Mouse (Mus musculus): ENCODE measurements at regions not wholly inside any gene's neighbourhood (a gene's known extent, or its start where the extent isn't known, plus 50 kb on each side); places are given as distances from the start of the nearest gene placed in this dataset.

DNA sequence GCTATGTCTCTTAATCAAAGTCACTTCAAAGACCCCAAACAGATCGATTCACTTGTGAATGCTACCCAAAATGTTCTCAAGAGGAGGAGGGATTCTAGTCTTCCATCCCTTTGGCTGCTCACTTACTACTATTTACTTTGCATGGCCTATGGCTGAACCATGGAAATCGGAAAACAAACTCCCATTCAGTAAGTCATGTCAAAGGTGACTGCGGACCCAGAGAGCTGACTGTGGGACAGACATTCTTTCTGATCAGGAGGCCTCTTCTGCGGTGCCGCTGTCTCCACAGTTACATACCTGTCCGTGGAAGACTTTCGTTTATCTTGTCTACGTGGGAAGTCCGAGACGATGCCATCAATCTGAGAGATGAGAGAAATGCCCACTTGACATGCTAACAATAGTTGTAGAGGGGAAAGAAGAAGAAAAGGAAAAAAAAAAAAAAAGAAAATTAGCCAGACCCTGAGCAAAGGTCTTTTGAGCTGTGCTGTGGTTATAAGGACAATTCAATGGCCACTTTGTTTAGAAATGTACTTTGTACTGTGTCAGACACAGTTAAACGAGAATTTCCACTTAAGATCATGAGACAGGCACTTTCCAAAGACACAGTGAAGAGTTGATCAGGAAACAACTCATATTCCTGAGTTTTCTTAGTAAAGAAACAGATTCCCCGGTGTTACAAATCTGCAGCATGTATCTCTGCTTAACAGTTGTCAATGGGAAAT, 92.7 kb downstream of the Olig3 start:
- Histone ChIP-seq H3K9me3 (replicated peaks; ENCODE audit: control insufficient read depth, low read length) (no peaks in the 10 kb centered on the region), H3K9ac (ENCODE audit: low read length) (no peak overlapping the region), H3K27ac (ENCODE audit: low read length) (no peak overlapping the region), H3K4me2 (ENCODE audit: low read depth, low read length) (no peak overlapping the region), H3K36me3 (ENCODE audit: control insufficient read depth, insufficient read depth, low read length) (no peaks in the 10 kb centered on the region), H3K27me3 (ENCODE audit: control insufficient read depth, insufficient read depth, low read length) (no peaks in the 10 kb centered on the region), H3K4me1 (ENCODE audit: control insufficient read depth, insufficient read depth, low read length) (no peaks in the 10 kb centered on the region), H3K4me3 (replicated peaks; ENCODE audit: low read length) (no peak overlapping the region)
- no peak for ATAC-seq (ENCODE audit: insufficient read depth, low FRiP score)
- 43% methylated on average over 12 of the region's 12 CpGs for WGBS

DNA sequence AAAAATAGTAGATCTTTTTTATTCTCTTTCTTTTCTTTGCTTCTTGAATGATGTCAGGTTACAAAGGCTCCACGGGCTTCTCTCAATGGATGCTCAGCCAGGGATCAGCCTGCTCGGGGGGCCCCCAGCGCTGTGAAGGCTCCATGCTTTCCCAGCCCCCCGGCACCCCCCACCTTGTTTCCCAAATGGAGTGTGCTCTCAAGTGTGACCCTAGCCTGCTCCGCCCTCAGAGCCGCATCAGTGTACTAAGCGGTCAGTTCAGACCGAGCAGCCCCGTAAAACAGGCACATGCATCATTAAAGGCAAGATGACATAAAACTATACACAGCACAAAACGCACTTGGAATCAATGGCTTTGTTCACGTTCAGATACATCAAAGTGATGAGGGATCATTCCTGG, 102.7 kb downstream of the Olig3 start:
- ATAC-seq (ENCODE audit: insufficient read depth, low FRiP score), result no peak
- Histone ChIP-seq H3K36me3 (ENCODE audit: control insufficient read depth, insufficient read depth, low read length) (no peaks in the 10 kb centered on the region), H3K27me3 (ENCODE audit: control insufficient read depth, insufficient read depth, low read length) (no peaks in the 10 kb centered on the region), H3K4me1 (ENCODE audit: control insufficient read depth, insufficient read depth, low read length) (no peaks in the 10 kb centered on the region), H3K4me2 (ENCODE audit: low read depth, low read length) (no peak overlapping the region), H3K27ac (ENCODE audit: low read length) (no peak overlapping the region), H3K9ac (ENCODE audit: low read length) (no peak overlapping the region), H3K4me3 (replicated peaks; ENCODE audit: low read length) (no peak overlapping the region), H3K9me3 (replicated peaks; ENCODE audit: control insufficient read depth, low read length) (no peaks in the 10 kb centered on the region)
- WGBS, result 67% methylated on average over 11 of the region's 11 CpGs

DNA sequence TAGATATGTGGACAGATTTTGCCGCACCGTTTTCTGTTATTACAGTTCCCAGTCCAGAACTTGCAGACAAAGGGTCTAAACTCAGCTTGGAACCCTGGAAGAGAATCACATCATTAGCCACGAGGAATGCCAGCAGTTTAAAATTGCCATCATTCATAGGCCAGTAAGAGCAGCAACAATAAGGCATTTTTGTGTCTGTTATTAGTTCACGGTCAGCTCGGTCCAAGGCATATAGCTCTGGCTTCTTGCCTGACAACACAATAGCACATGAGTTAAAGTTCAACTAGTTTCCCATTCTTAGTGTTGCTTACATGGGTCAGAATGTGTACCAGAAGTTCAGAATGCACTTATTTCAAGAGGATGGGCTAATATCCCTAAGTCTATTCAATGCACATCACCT, 103.4 kb downstream of the Olig3 start:
- no peaks in the 10 kb centered on the region for H3K27me3 ChIP-seq (ENCODE audit: control insufficient read depth, insufficient read depth, low read length)
- H3K4me3 ChIP-seq (replicated peaks; ENCODE audit: low read length), result no peak overlapping the region
- no peak overlapping the region for H3K27ac ChIP-seq (ENCODE audit: low read length)
- H3K36me3 ChIP-seq (ENCODE audit: control insufficient read depth, insufficient read depth, low read length), result no peaks in the 10 kb centered on the region
- no peak for ATAC-seq (ENCODE audit: insufficient read depth, low FRiP score)
- H3K4me2 ChIP-seq (ENCODE audit: low read depth, low read length), result no peak overlapping the region
- H3K9ac ChIP-seq (ENCODE audit: low read length), result no peak overlapping the region
- 62% methylated on average over 5 of the region's 5 CpGs for WGBS
- H3K9me3 ChIP-seq (replicated peaks; ENCODE audit: control insufficient read depth, low read length), result no peaks in the 10 kb centered on the region
- no peaks in the 10 kb centered on the region for H3K4me1 ChIP-seq (ENCODE audit: control insufficient read depth, insufficient read depth, low read length)

DNA sequence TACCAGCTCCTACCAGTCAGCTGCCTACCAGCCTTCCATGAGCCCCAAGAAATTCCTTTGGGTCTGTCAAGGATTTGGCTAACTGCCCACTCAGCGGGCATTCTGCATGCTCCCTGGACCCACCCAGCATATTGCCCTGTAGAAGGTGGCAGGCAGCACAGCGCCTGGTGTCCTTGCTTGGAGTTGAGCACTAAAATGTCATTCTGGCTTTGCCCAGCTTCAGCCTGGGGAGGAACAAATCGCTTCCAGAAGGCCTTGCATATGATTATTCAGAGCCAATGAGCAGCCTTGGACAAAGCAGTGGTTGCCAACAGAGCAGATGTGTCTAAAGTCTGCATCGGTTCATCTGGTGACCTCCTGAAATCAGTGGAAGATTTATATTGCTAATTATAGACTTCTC, 103.8 kb downstream of the Olig3 start:
- ATAC-seq (ENCODE audit: insufficient read depth, low FRiP score), result no peak
- Histone ChIP-seq H3K9me3 (replicated peaks; ENCODE audit: control insufficient read depth, low read length) (no peaks in the 10 kb centered on the region), H3K4me3 (replicated peaks; ENCODE audit: low read length) (no peak overlapping the region), H3K36me3 (ENCODE audit: control insufficient read depth, insufficient read depth, low read length) (no peaks in the 10 kb centered on the region), H3K4me1 (ENCODE audit: control insufficient read depth, insufficient read depth, low read length) (no peaks in the 10 kb centered on the region), H3K4me2 (ENCODE audit: low read depth, low read length) (no peak overlapping the region), H3K27ac (ENCODE audit: low read length) (no peak overlapping the region), H3K27me3 (ENCODE audit: control insufficient read depth, insufficient read depth, low read length) (no peaks in the 10 kb centered on the region), H3K9ac (ENCODE audit: low read length) (no peak overlapping the region)
- 76% methylated on average over 4 of the region's 4 CpGs for WGBS

DNA sequence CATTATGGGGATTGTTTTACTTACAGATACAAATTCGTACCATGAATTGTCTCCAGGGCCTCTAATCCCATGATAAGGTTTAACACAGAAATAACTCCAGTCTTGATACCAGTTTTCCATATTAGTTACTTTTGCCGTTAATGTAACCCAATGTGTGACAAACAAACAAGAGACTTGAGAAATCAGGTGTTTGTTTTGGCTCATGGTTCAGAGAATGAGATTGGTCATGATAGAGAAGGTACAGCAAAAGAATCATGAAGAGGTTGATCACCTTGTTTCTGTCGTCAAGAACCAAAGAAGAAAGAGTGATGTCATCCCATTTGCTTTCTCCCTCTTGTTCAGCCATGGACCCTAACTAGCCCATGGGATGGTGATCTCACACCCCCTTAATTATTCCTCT, 107.5 kb downstream of the Olig3 start:
- Histone ChIP-seq H3K4me2 (ENCODE audit: low read depth, low read length) (no peak overlapping the region), H3K4me3 (replicated peaks; ENCODE audit: low read length) (no peak overlapping the region), H3K36me3 (ENCODE audit: control insufficient read depth, insufficient read depth, low read length) (no peaks in the 10 kb centered on the region), H3K9me3 (replicated peaks; ENCODE audit: control insufficient read depth, low read length) (no peaks in the 10 kb centered on the region), H3K27me3 (ENCODE audit: control insufficient read depth, insufficient read depth, low read length) (no peaks in the 10 kb centered on the region), H3K27ac (ENCODE audit: low read length) (no peak overlapping the region), H3K4me1 (ENCODE audit: control insufficient read depth, insufficient read depth, low read length) (no peaks in the 10 kb centered on the region), H3K9ac (ENCODE audit: low read length) (no peak overlapping the region)
- 75% methylated on average over 3 of the region's 3 CpGs for WGBS
- no peak for ATAC-seq (ENCODE audit: insufficient read depth, low FRiP score)

DNA sequence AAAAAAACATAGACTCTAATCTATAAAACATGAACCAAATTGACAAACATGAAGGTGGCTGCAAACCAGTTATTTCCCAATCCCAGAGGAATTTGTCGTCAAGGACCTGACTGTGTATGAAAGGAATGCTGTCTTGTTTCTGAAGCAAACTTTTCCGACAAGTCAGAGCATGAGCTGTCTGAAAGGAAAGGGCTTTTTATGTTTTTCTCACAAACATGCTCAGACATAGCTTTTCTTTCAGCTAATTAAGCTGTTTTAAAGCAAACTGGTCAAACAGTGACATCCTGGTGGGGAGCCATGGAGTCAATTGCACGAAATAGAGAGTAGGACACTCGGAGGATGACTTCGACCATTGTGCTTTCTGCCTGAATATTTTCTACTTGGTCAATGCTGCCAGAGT, 108.2 kb downstream of the Olig3 start:
- no peak overlapping the region for H3K9ac ChIP-seq (ENCODE audit: low read length)
- H3K4me1 ChIP-seq (ENCODE audit: control insufficient read depth, insufficient read depth, low read length), result no peaks in the 10 kb centered on the region
- H3K27me3 ChIP-seq (ENCODE audit: control insufficient read depth, insufficient read depth, low read length), result no peaks in the 10 kb centered on the region
- WGBS, result 64% methylated on average over 5 of the region's 5 CpGs
- H3K27ac ChIP-seq (ENCODE audit: low read length), result no peak overlapping the region
- no peak overlapping the region for H3K4me3 ChIP-seq (replicated peaks; ENCODE audit: low read length)
- ATAC-seq (ENCODE audit: insufficient read depth, low FRiP score), result no peak
- no peaks in the 10 kb centered on the region for H3K9me3 ChIP-seq (replicated peaks; ENCODE audit: control insufficient read depth, low read length)
- H3K36me3 ChIP-seq (ENCODE audit: control insufficient read depth, insufficient read depth, low read length), result no peaks in the 10 kb centered on the region
- no peak overlapping the region for H3K4me2 ChIP-seq (ENCODE audit: low read depth, low read length)

DNA sequence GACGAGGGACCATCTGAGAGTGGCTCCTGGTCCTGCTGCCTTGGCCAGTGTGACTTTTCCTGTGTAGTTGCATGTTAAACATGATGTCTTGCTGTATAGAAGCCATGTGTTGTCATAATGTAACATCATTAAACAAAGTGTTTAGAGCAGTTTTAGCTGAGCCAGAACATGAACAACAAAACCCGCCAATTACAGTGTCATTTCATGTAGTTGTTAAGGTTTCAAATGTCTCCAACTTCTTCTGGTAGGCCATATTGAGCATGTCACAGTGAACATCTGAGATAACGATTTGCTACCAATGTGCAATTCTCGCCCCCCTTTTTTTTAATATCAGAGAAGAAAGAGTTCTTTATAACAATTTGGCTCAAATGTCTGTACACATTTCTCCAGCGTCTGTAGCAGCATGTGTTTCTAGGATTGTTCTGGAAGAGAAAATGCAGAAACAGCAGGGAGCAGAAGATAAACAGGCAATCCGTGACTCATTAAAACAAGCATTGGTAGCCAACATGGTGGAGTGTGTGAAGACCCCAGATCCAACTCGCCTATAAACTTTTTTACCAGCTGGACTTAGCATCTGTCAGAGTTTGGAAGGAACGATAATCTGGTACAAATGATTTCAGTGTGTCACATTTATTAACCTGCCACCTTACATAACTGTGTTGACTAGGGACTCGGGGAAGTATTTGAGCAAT, 115.2 kb downstream of the Olig3 start:
- Histone ChIP-seq H3K4me3 (replicated peaks; ENCODE audit: low read length) (no peak overlapping the region), H3K36me3 (ENCODE audit: control insufficient read depth, insufficient read depth, low read length) (no peaks in the 10 kb centered on the region), H3K4me2 (ENCODE audit: low read depth, low read length) (no peak overlapping the region), H3K4me1 (ENCODE audit: control insufficient read depth, insufficient read depth, low read length) (no peaks in the 10 kb centered on the region), H3K9ac (ENCODE audit: low read length) (no peak overlapping the region), H3K9me3 (replicated peaks; ENCODE audit: control insufficient read depth, low read length) (no peaks in the 10 kb centered on the region), H3K27me3 (ENCODE audit: control insufficient read depth, insufficient read depth, low read length) (no peaks in the 10 kb centered on the region), H3K27ac (ENCODE audit: low read length) (no peak overlapping the region)
- no peak for ATAC-seq (ENCODE audit: insufficient read depth, low FRiP score)
- 61% methylated on average over 9 of the region's 9 CpGs for WGBS

DNA sequence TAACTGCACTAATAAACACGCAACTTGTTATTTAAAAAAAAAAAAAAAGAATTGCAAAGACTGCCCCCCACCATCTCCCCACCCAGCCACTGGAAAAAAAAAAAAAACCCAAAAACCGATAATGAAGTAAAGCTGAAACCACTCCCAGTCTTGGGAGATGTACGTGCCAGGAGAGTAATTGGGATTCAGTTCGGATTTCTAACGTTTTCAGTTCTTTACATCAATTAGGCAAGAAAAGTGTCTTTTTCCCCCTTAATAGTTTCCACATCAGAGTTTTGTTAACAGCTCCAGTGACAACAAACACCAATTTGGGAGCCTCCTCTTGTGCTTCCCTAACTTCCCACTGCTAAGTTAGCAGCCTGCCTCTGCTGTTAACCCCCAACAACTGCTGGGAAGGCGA, 115.7 kb downstream of the Olig3 start:
- H3K9me3 ChIP-seq (replicated peaks; ENCODE audit: control insufficient read depth, low read length), result no peaks in the 10 kb centered on the region
- H3K27ac ChIP-seq (ENCODE audit: low read length), result no peak overlapping the region
- H3K27me3 ChIP-seq (ENCODE audit: control insufficient read depth, insufficient read depth, low read length), result no peaks in the 10 kb centered on the region
- 55% methylated on average over 6 of the region's 6 CpGs for WGBS
- ATAC-seq (ENCODE audit: insufficient read depth, low FRiP score), result no peak
- no peaks in the 10 kb centered on the region for H3K36me3 ChIP-seq (ENCODE audit: control insufficient read depth, insufficient read depth, low read length)
- H3K4me1 ChIP-seq (ENCODE audit: control insufficient read depth, insufficient read depth, low read length), result no peaks in the 10 kb centered on the region
- no peak overlapping the region for H3K4me3 ChIP-seq (replicated peaks; ENCODE audit: low read length)
- no peak overlapping the region for H3K4me2 ChIP-seq (ENCODE audit: low read depth, low read length)
- H3K9ac ChIP-seq (ENCODE audit: low read length), result no peak overlapping the region

DNA sequence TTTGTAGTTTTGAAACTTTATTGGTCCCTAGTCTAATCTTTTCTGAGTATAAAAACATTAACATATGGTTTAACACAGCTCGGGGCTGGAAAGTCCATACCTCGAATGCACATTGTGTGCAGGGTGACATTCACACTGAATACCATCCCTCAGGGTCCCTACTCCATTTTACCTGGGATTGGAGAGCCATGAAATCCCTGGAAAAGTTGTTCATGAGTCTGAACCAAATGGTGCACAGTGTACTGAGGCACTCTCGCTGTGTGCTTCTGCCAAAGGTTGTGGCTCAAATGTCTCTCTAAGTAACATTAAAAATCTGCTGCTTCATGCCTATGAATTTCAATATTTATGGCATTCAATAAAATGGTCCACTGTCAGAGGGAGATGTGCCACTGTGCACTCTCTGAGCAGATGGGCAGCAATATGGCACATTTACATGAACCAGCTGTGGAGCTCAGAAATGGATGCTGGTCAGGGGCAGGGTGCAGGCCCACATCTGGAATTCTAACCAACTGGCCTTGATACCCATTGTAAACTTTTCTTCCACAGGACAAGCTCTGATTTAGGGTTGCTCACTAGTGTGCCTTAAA, 116.7 kb downstream of the Olig3 start:
- Histone ChIP-seq H3K4me2 (ENCODE audit: low read depth, low read length) (no peak overlapping the region), H3K9ac (ENCODE audit: low read length) (no peak overlapping the region), H3K27me3 (ENCODE audit: control insufficient read depth, insufficient read depth, low read length) (no peaks in the 10 kb centered on the region), H3K4me3 (replicated peaks; ENCODE audit: low read length) (no peak overlapping the region), H3K9me3 (replicated peaks; ENCODE audit: control insufficient read depth, low read length) (no peaks in the 10 kb centered on the region), H3K36me3 (ENCODE audit: control insufficient read depth, insufficient read depth, low read length) (no peaks in the 10 kb centered on the region), H3K27ac (ENCODE audit: low read length) (no peak overlapping the region), H3K4me1 (ENCODE audit: control insufficient read depth, insufficient read depth, low read length) (no peaks in the 10 kb centered on the region)
- no peak for ATAC-seq (ENCODE audit: insufficient read depth, low FRiP score)
- WGBS, result 78% methylated on average over 3 of the region's 3 CpGs

Data from stomach, embryonic 16.5 days (tissue).